Mouse (Mus musculus) brain, embryonic 14.5 days (tissue): Measurements from ENCODE around the gene Aagab. TPM values are rescaled to one million over a fixed set of nuclear protein-coding genes. Genes with fewer than 3 reads are reported as not detected.
A peak's percentile ranks its signal among the peaks of the same experiment; 100 is the strongest.

Experiments used
- DNase-seq: peaks from one replicate; pipeline ENCODE4 v3.0.0-alpha.2; 2011; ENCODE audit warnings: low read depth
- CTCF ChIP-seq: fragments of 200-500 bp; IDR thresholded peaks from 2 replicates; pipeline ENCODE4 v1.5.1; 2012; ENCODE audit warnings: inconsistent platforms, mild to moderate bottlenecking, moderate library complexity, borderline replicate concordance; ENCODE audit not compliant: insufficient read depth, insufficient read length; ENCODE audit errors: extremely low read depth
- POLR2A ChIP-seq: fragments of 200-500 bp; IDR thresholded peaks from 2 replicates; pipeline ENCODE4 v1.6.1; 2012; ENCODE audit warnings: mild to moderate bottlenecking, inconsistent platforms, borderline replicate concordance; ENCODE audit not compliant: poor library complexity, insufficient read depth, insufficient read length, severe bottlenecking; ENCODE audit errors: extremely low read depth
- polyA plus RNA-seq: library from polyadenylated mRNA; depleted of rRNA; stranded (reverse); fragments of >200 nt; gene quantifications from 2 replicates; pipeline ENCODE4 v1.2.3, GENCODE M21; 2012

Aagab gene
- polyA plus RNA-seq, 1 experiment = 27.9 TPM

DNA sequence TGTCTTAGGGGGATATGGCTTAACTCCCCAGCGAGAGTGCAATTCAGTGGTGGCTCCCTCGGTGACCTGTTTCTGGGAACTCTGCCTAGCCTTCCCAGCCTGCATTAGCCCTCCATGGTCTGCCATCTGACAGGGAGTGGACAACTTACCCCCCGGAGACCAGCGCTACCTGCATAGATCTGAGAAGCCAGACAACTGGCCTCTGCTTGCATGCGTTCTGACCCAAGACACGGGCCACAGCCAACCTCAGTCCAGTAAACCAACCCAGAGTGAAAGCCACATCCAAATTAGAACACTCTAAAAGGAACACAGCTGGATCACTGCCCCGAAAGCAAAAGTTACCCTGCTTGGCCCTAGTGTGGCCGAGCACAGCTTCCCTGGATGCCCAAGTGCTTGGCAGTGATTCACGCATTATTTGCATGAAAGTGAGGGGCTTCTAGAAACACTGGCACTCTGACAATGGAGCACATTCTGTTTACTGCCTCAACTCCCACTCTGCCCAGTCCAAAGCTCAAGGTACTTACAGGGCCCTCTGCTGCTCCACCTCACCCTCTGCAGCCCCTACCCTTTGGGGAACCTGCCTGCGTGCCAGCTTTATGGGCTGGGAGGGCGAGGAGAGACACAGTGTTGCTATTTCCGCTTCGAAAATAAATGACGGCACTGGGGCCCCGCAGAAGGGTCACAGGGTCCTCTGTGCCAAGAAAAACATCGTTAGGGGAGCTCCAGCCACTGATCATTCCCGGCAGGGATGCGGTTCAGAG, 64.3 kb downstream of the Aagab start:
- peak; percentile 80 for DNase-seq
- TF ChIP-seq CTCF (no peak), POLR2A (no peak)

DNA sequence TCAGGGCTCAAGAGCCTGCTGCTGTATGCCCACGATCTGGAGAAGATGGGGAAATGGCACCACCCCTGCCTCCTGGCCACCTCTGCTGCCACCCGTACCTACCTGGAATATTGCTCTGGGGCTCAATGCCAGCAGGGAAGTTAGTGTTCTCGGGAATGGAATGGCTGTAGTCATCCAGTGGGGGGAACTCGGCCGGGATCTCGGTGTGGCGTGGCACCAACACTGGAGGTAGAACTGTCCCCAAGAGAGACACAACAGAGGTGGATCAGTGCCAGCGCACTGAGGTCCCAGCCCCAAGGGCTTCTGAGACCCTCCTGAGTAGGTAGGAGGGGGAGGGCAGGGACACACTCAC, 64.9 kb downstream of the Aagab start:
- no peak for DNase-seq
- TF ChIP-seq POLR2A = no peak
- no peak for TF ChIP-seq CTCF

DNA sequence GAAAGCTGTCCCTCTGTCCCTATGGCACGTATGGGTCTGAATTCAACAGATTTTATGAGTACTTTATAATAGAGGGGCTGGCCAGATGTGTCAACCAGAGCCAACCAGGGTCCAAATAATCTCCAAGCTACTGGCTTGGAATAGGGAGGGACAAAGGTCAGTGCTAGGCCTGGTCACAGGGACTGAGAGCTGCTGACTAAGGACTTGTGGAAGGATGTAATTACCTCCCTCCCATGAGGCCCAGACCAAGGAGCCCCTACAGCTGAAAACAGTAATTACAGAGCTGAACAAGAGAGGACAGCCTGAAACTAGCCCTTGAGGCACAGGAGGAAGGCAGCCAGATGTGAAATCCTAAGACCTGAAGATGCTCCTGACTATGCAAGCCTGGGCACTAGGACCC, 66.2 kb downstream of the Aagab start:
- DNase-seq = no peak
- no peak for TF ChIP-seq POLR2A
- TF ChIP-seq CTCF = no peak

GRCm38 (mm10) chr9:63669816-63670215, 67.4 kb downstream of the Aagab start:
- DNase-seq = no peak
- no peak for TF ChIP-seq CTCF
- TF ChIP-seq POLR2A = no peak

- peak; percentile 49 for DNase-seq
- TF ChIP-seq POLR2A (no peak), CTCF (no peak)
Observed at GRCm38 (mm10) chr9:63672797-63673493, 70.5 kb downstream of the Aagab start.

DNA sequence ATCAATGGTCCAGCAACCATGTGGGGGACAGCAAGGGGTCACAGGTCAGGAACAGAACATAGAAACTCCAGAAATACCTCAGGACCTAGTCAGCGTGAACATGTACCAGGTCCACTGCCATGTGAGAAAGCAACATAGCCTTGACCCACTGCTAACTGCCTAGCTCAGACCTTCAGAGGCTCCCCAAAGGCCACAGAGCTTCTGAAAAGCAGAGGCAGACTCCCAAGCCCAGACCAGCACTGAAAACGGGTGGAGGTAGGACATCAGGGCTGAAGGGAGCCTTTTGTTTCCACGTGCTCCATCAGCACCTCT, 71.0 kb downstream of the Aagab start:
- TF ChIP-seq CTCF (no peak), POLR2A (no peak)
- DNase-seq = no peak

- no peak for DNase-seq
- TF ChIP-seq CTCF (no peak), POLR2A (no peak)
Observed at GRCm38 (mm10) chr9:63674613-63675012, 72.2 kb downstream of the Aagab start.

- DNase-seq = no peak
- TF ChIP-seq CTCF (no peak), POLR2A (no peak)
Observed at GRCm38 (mm10) chr9:63677621-63678020, 75.2 kb downstream of the Aagab start.

DNA sequence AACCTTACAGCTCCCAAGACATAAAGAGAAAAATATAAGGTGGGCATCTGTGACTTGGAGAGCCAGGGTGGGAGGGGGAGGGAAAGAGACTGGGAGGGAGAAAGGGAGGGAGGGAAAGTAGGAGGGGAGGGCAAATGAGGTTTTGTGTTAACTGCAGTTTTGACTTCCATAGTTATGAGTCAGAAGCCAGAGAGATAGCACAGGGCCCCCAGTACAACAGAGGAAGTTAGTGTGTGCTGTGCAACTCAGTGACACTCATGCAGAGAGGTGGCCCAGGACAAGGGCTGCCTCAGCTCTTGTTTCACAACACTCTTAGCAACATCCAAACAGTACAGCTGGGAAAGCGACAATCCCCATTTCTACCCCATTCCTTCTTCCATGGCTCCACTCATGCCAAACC, 75.6 kb downstream of the Aagab start:
- DNase-seq = no peak
- TF ChIP-seq POLR2A (no peak), CTCF (no peak)

- peak; percentile 31 for DNase-seq
- no peak for TF ChIP-seq POLR2A
- TF ChIP-seq CTCF = no peak
Observed at GRCm38 (mm10) chr9:63682301-63682700, 79.8 kb downstream of the Aagab start.

GRCm38 (mm10) chr9:63682943-63683342, 80.5 kb downstream of the Aagab start:
- no peak for DNase-seq
- no peak for TF ChIP-seq CTCF

GRCm38 (mm10) chr9:63684277-63684676, 81.8 kb downstream of the Aagab start:
- no peak for DNase-seq
- no peak for TF ChIP-seq POLR2A
- TF ChIP-seq CTCF = no peak

- no peak for TF ChIP-seq POLR2A
- no peak for TF ChIP-seq CTCF
- DNase-seq = no peak
Observed at GRCm38 (mm10) chr9:63685352-63685751, 82.9 kb downstream of the Aagab start.
